Mouse (Mus musculus) heart, adult 9 months (tissue): ENCODE measurements around the gene Cfap20.

Experiments
- DNase-seq, 2 experiments: peaks; one replicate each; pipeline ENCODE4 v3.0.0; 2022; ENCODE audit warnings: low spot score in 2 of 2

Cfap20 gene

GRCm38 (mm10) chr8:95434686-95435439, at the start of gene Cfap20:
TSS of gene Cfap20 (minus strand) at chr8:95434869.
- peak; percentile 99 for DNase-seq

GRCm38 (mm10) chr8:95470008-95470407, 35.3 kb upstream of the Cfap20 start:
- no peak for DNase-seq

- no peak for DNase-seq
Observed at GRCm38 (mm10) chr8:95468995-95469394, 34.3 kb upstream of the Cfap20 start.

- no peak for DNase-seq
Observed at GRCm38 (mm10) chr8:95466543-95466942, 31.9 kb upstream of the Cfap20 start.

GRCm38 (mm10) chr8:95452518-95452917, 17.8 kb upstream of the Cfap20 start:
- DNase-seq: no peak

GRCm38 (mm10) chr8:95450271-95450670, 15.6 kb upstream of the Cfap20 start:
- DNase-seq: no peak

- DNase-seq: no peak
Observed at GRCm38 (mm10) chr8:95447661-95448060, 13.0 kb upstream of the Cfap20 start.

GRCm38 (mm10) chr8:95445042-95445441, 10.4 kb upstream of the Cfap20 start:
- no peak for DNase-seq

GRCm38 (mm10) chr8:95441491-95442039, 6.9 kb upstream of the Cfap20 start:
- no peak for DNase-seq

- no peak for DNase-seq
Observed at GRCm38 (mm10) chr8:95440168-95440709, 5.6 kb upstream of the Cfap20 start.

- DNase-seq: no peak
Observed at GRCm38 (mm10) chr8:95439421-95439820, 4.8 kb upstream of the Cfap20 start.

- no peak for DNase-seq
Observed at GRCm38 (mm10) chr8:95437341-95437992, 2.8 kb upstream of the Cfap20 start.

GRCm38 (mm10) chr8:95435930-95436329, 1.3 kb upstream of the Cfap20 start:
- DNase-seq: no peak

GRCm38 (mm10) chr8:95435471-95435870, 802 bp upstream of the Cfap20 start:
- no peak for DNase-seq

GRCm38 (mm10) chr8:95434233-95434632, 436 bp downstream of the Cfap20 start:
- DNase-seq: no peak

GRCm38 (mm10) chr8:95433124-95433523, 1.5 kb downstream of the Cfap20 start:
- DNase-seq: peak in 1 of 2 experiments; percentile 10

- no peak for DNase-seq
Observed at GRCm38 (mm10) chr8:95432471-95432870, 2.2 kb downstream of the Cfap20 start.

- peak; percentile 72 to 79 for DNase-seq
Observed at GRCm38 (mm10) chr8:95429945-95430344, 4.7 kb downstream of the Cfap20 start.

- peak; percentile 72 to 84 for DNase-seq
Observed at GRCm38 (mm10) chr8:95427594-95428535, 6.8 kb downstream of the Cfap20 start.

GRCm38 (mm10) chr8:95426781-95427281, 7.8 kb downstream of the Cfap20 start:
- peak; percentile 45 to 61 for DNase-seq

GRCm38 (mm10) chr8:95424682-95425081, 10.0 kb downstream of the Cfap20 start:
- DNase-seq: no peak
